Mouse (Mus musculus): Measurements from ENCODE around the gene Usp33. TPM values are rescaled to one million over a fixed set of nuclear protein-coding genes. Genes with fewer than 3 reads are reported as not detected.

Usp33 gene
- polyA plus RNA-seq, 1 experiment from 2014 or later: 33.0 TPM

DNA sequence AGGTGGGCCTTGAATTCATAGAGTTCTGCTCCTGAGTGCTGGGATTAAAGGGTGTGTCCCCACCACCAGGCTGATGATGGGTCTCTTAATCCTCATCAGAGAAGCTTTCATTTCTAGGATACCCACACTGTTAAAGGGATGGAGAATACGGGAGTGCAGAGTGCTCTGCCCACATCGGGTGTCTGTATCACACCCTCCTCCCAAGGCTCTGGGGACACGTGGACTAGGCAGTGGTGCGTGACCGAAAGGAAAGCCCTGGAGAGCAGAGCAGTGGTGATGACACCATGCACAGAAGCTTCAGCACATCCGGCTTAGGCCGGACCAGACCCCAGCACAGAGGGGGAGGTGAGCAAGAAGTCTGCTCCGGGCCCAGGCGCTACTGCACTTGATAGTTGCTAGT, 10.5 kb downstream of the Usp33 start:
- H3K9ac ChIP-seq (ENCODE audit: low read length): no peak overlapping the region
- H3K4me2 ChIP-seq (ENCODE audit: low read length): no peak overlapping the region
- peaks cover 33% of the 10 kb centered on the region for H3K36me3 ChIP-seq (ENCODE audit: control insufficient read depth, insufficient read depth, low read length)
- H3K4me3 ChIP-seq (ENCODE audit: control insufficient read depth in 1 of 2, insufficient read depth in 1 of 2, low read depth in 1 of 2, low read length in 2 of 2): no peak overlapping the region
- WGBS: 69% methylated on average over 9 of the region's 9 CpGs
- no peaks in the 10 kb centered on the region for H3K9me3 ChIP-seq (ENCODE audit: control insufficient read depth, low read length)
- H3K27me3 ChIP-seq (ENCODE audit: control insufficient read depth, insufficient read depth, low read length): no peaks in the 10 kb centered on the region
- no peak for ATAC-seq (ENCODE audit: insufficient number of reproducible peaks, insufficient read depth, low FRiP score, low read depth)
- peaks cover 3 to 11% of the 10 kb centered on the region in 2 experiments; a peak in 3 of 4 replicates for H3K4me1 ChIP-seq (ENCODE audit: control insufficient read depth in 2 of 2, insufficient read depth in 2 of 2, low read length in 2 of 2)
- no peak overlapping the region for H3K27ac ChIP-seq (replicated peaks in 1 of 2; ENCODE audit: control insufficient read depth in 1 of 2, insufficient read depth in 1 of 2, low read depth in 2 of 2, low read length in 2 of 2)

DNA sequence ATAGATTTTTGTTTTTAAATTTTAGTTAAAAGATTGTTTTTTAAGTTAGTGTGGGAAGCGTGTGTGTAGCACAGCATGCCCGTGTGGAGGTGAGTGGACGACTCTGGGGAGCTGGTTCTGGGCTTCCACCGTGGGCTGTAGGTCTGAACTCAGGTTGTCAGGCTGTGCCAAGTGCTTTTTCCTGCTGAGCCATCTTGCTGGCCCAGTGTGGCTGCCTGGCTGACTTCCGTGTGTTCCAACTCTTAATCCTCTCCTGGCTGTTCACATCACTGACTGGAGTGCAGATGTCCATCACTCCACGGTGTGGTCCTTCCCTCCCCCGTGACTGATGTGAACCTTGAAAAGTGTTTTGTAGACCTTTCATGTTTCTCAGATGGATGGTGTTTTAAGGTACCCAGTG, 12.9 kb downstream of the Usp33 start:
- ATAC-seq (ENCODE audit: insufficient number of reproducible peaks, insufficient read depth, low FRiP score, low read depth): no peak
- H3K36me3 ChIP-seq (ENCODE audit: control insufficient read depth, insufficient read depth, low read length): peaks cover 57% of the 10 kb centered on the region
- H3K4me2 ChIP-seq (ENCODE audit: low read length): no peak overlapping the region
- H3K9ac ChIP-seq (ENCODE audit: low read length): no peak overlapping the region
- WGBS: 80% methylated on average over 7 of the region's 7 CpGs
- no peaks in the 10 kb centered on the region; a peak in 1 of 4 replicates for H3K4me1 ChIP-seq (ENCODE audit: control insufficient read depth in 2 of 2, insufficient read depth in 2 of 2, low read length in 2 of 2)
- H3K27me3 ChIP-seq (ENCODE audit: control insufficient read depth, insufficient read depth, low read length): no peaks in the 10 kb centered on the region
- H3K9me3 ChIP-seq (ENCODE audit: control insufficient read depth, low read length): no peaks in the 10 kb centered on the region
- H3K4me3 ChIP-seq (ENCODE audit: control insufficient read depth in 1 of 2, insufficient read depth in 1 of 2, low read depth in 1 of 2, low read length in 2 of 2): no peak overlapping the region
- H3K27ac ChIP-seq (replicated peaks in 1 of 2; ENCODE audit: control insufficient read depth in 1 of 2, insufficient read depth in 1 of 2, low read depth in 2 of 2, low read length in 2 of 2): no peak overlapping the region

- Histone ChIP-seq H3K4me1 (ENCODE audit: control insufficient read depth in 2 of 2, insufficient read depth in 2 of 2, low read length in 2 of 2) (no peaks in the 10 kb centered on the region), H3K36me3 (ENCODE audit: control insufficient read depth, insufficient read depth, low read length) (peaks cover 99% of the 10 kb centered on the region), H3K27ac (replicated peaks in 1 of 2; ENCODE audit: control insufficient read depth in 1 of 2, insufficient read depth in 1 of 2, low read depth in 2 of 2, low read length in 2 of 2) (no peak overlapping the region), H3K4me3 (ENCODE audit: control insufficient read depth in 1 of 2, insufficient read depth in 1 of 2, low read depth in 1 of 2, low read length in 2 of 2) (no peak overlapping the region), H3K27me3 (ENCODE audit: control insufficient read depth, insufficient read depth, low read length) (no peaks in the 10 kb centered on the region), H3K9me3 (ENCODE audit: control insufficient read depth, low read length) (no peaks in the 10 kb centered on the region), H3K9ac (ENCODE audit: low read length) (no peak overlapping the region), H3K4me2 (ENCODE audit: low read length) (no peak overlapping the region)
- ATAC-seq (ENCODE audit: insufficient number of reproducible peaks, insufficient read depth, low FRiP score, low read depth): no peak
- 94% methylated on average over 2 of the region's 2 CpGs for WGBS
These were observed 17.9 kb downstream of the Usp33 start for GRCm38 (mm10) chr3:152364181-152364580.

DNA sequence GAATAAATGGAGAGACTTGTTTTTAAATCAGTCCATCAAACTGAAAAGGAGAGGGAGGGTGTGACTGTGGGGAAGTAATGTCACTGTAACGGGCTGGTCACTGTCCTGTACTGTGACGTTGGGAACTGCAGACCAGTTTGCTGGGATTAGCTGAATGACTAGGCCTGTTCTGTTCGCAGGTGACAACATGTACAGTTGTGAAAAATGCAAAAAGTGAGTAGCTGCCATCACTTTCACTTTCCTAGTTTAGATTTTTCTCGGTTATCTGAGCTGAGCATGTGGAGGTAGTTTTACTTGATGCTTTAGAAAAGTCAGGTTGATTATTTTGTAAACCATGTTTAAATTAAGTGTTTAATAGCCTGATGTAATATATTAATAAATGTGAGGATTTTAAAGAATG, 29.8 kb downstream of the Usp33 start:
- H3K4me1 ChIP-seq (ENCODE audit: control insufficient read depth in 2 of 2, insufficient read depth in 2 of 2, low read length in 2 of 2): no peaks in the 10 kb centered on the region
- peaks cover 94% of the 10 kb centered on the region for H3K36me3 ChIP-seq (ENCODE audit: control insufficient read depth, insufficient read depth, low read length)
- no peak overlapping the region for H3K4me2 ChIP-seq (ENCODE audit: low read length)
- H3K27me3 ChIP-seq (ENCODE audit: control insufficient read depth, insufficient read depth, low read length): no peaks in the 10 kb centered on the region
- ATAC-seq (ENCODE audit: insufficient number of reproducible peaks, insufficient read depth, low FRiP score, low read depth): no peak
- H3K9ac ChIP-seq (ENCODE audit: low read length): no peak overlapping the region
- H3K9me3 ChIP-seq (ENCODE audit: control insufficient read depth, low read length): no peaks in the 10 kb centered on the region
- H3K4me3 ChIP-seq (ENCODE audit: control insufficient read depth in 1 of 2, insufficient read depth in 1 of 2, low read depth in 1 of 2, low read length in 2 of 2): no peak overlapping the region
- no peak overlapping the region for H3K27ac ChIP-seq (replicated peaks in 1 of 2; ENCODE audit: control insufficient read depth in 1 of 2, insufficient read depth in 1 of 2, low read depth in 2 of 2, low read length in 2 of 2)
- WGBS: 83% methylated on average over 4 of the region's 4 CpGs

DNA sequence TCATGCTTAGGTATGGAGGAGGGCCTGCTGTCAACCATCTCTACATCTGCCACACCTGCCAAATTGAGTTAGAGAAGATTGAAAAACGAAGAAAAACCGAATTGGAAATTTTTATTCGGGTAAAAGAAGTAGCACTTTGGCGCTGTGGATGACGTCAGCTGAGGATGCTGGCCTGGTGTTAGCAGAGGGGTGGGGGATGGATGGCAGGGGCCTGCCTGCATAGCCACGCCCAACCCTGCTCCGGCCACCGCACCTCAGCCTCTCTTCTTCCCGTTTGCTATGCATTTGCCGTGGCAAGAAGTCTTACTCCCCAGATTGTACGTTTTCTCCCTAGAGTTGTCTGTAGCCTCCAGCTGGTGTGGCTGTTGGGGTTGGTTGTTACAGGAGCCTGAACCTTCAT, 37.8 kb downstream of the Usp33 start:
- no peak overlapping the region for H3K4me3 ChIP-seq (ENCODE audit: control insufficient read depth in 1 of 2, insufficient read depth in 1 of 2, low read depth in 1 of 2, low read length in 2 of 2)
- H3K9ac ChIP-seq (ENCODE audit: low read length): no peak overlapping the region
- no peak for ATAC-seq (ENCODE audit: insufficient number of reproducible peaks, insufficient read depth, low FRiP score, low read depth)
- 75% methylated on average over 11 of the region's 11 CpGs for WGBS
- H3K4me2 ChIP-seq (ENCODE audit: low read length): no peak overlapping the region
- H3K4me1 ChIP-seq (ENCODE audit: control insufficient read depth in 2 of 2, insufficient read depth in 2 of 2, low read length in 2 of 2): no peaks in the 10 kb centered on the region
- no peak overlapping the region for H3K27ac ChIP-seq (replicated peaks in 1 of 2; ENCODE audit: control insufficient read depth in 1 of 2, insufficient read depth in 1 of 2, low read depth in 2 of 2, low read length in 2 of 2)
- H3K9me3 ChIP-seq (ENCODE audit: control insufficient read depth, low read length): no peaks in the 10 kb centered on the region
- no peaks in the 10 kb centered on the region for H3K27me3 ChIP-seq (ENCODE audit: control insufficient read depth, insufficient read depth, low read length)
- peaks cover 90% of the 10 kb centered on the region for H3K36me3 ChIP-seq (ENCODE audit: control insufficient read depth, insufficient read depth, low read length)

DNA sequence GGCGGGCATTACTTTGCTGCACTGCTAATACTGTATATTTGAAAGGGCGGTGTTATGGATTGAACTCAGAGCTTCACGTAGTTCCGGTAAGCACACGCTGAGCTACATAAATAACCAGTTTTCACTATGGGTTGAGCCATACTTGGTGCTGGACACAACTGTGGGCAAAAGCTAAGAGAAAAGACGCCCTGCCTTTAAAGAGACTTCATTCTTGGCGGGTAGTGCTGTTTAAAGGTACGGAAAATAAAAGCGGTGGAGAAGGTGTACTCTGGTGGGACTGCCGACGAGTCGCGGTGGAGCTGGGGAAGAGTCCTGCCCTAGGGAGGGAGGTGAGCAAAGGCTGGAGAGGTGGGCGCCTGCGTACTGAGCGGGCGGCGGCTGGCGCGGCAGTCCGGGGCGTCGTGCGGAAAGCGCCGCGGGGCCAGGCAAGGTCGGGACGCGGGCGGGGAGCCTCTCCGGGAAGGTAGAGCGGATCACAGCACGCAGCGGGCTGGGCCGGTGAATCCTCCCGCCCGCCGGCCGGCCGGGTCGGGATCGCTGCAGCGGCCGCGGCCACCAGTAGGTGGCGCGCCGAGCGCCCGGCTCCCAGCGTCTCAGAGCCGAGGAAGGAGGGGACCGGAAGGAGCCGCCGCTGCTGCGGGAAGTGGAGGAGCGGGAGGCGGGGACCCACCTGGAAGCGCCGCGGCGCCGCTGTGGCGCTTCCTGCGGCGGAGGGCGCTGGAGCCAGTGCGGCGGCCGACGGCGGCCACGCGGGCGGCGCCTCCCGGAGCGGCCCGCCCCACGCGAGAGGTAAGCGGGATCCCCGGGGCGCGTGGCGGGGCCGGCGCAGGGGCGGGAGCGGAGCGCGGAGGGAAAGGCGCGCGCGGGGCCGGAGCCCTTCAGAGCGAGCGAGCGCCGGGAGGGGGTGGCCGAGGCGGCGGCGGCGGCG, 49.3 kb downstream of the Usp33 start, which contains the start of gene Zzz3:
Gene Zzz3, plus strand, starts transcription at position 124 of the 928 bp plus-strand sequence.
- H3K9ac ChIP-seq (ENCODE audit: low read length): peak within 1 kb of the TSS; percentile 93
- H3K4me1 ChIP-seq (ENCODE audit: control insufficient read depth in 2 of 2, insufficient read depth in 2 of 2, low read length in 2 of 2): peaks cover 5 to 26% of the 10 kb centered on the region in 2 experiments; a peak in 3 of 4 replicates
- peaks cover 30% of the 10 kb centered on the region for H3K36me3 ChIP-seq (ENCODE audit: control insufficient read depth, insufficient read depth, low read length)
- H3K9me3 ChIP-seq (ENCODE audit: control insufficient read depth, low read length): no peaks in the 10 kb centered on the region
- H3K4me2 ChIP-seq (ENCODE audit: low read length): peak within 1 kb of the TSS; percentile 88
- peak within 1 kb of the TSS; percentile 83 to 93 for H3K4me3 ChIP-seq (ENCODE audit: control insufficient read depth in 1 of 2, insufficient read depth in 1 of 2, low read depth in 1 of 2, low read length in 2 of 2)
- ATAC-seq (ENCODE audit: insufficient number of reproducible peaks, insufficient read depth, low FRiP score, low read depth): peak; percentile 90
- H3K27ac ChIP-seq (replicated peaks in 1 of 2; ENCODE audit: control insufficient read depth in 1 of 2, insufficient read depth in 1 of 2, low read depth in 2 of 2, low read length in 2 of 2): peak within 1 kb of the TSS; percentile 99 to 100
- H3K27me3 ChIP-seq (ENCODE audit: control insufficient read depth, insufficient read depth, low read length): no peaks in the 10 kb centered on the region
- WGBS: under 1% methylated on average over 103 of the region's 108 CpGs

DNA sequence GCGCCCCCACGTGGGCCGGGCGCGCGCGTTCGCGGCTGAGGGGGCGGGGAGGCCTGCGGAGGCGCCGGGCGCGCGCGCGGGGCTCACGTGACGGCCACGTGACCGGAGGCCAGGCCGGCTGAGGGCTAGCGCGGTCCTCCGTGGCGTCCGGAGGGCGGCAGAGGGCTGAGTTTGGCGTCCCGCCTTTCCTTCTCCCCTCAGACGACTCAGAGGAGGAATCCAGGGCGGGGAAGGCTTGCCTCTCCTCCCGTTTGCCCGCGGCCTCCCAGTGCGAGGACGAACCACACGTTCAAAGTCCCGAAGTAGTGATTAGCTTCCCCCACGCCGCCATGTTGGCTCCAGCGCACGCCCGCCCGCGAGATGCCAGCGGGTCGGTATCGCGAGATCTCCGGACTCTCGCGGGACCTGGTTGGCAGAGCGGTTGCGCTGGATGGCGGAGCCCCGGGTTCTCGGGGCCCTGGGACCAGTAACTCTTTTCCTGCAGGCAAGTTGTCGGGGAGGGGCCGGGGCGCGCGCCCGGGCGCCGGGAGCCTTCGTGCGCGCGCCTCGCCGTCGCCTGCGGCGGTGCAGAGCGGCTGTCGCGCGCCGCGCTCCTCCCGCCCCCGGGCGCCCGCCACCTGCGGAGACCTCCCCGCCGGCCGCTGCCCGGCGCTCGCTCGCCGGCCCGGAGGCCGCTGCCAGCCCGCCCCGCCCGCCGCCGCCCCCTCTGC, 50.2 kb downstream of the Usp33 start:
- Histone ChIP-seq H3K9ac (ENCODE audit: low read length) (peak overlapping the region; percentile 93), H3K9me3 (ENCODE audit: control insufficient read depth, low read length) (no peaks in the 10 kb centered on the region), H3K36me3 (ENCODE audit: control insufficient read depth, insufficient read depth, low read length) (peaks cover 22% of the 10 kb centered on the region), H3K4me1 (ENCODE audit: control insufficient read depth in 2 of 2, insufficient read depth in 2 of 2, low read length in 2 of 2) (peaks cover 5 to 26% of the 10 kb centered on the region in 2 experiments; a peak in 3 of 4 replicates), H3K27me3 (ENCODE audit: control insufficient read depth, insufficient read depth, low read length) (no peaks in the 10 kb centered on the region), H3K27ac (replicated peaks in 1 of 2; ENCODE audit: control insufficient read depth in 1 of 2, insufficient read depth in 1 of 2, low read depth in 2 of 2, low read length in 2 of 2) (peak overlapping the region; percentile 99 to 100), H3K4me2 (ENCODE audit: low read length) (peak overlapping the region; percentile 88), H3K4me3 (ENCODE audit: control insufficient read depth in 1 of 2, insufficient read depth in 1 of 2, low read depth in 1 of 2, low read length in 2 of 2) (peak overlapping the region; percentile 83 to 93)
- ATAC-seq (ENCODE audit: insufficient number of reproducible peaks, insufficient read depth, low FRiP score, low read depth): peak; percentile 87
- 0% methylated on average over 45 of the region's 102 CpGs for WGBS

Measured in heart, embryonic 14.5 days (tissue).